Mouse (Mus musculus) C2C12 (cell line): ENCODE results near the gene Mgat4b.

Experiments
- CTCF ChIP-seq: IDR thresholded peaks from one replicate; pipeline ENCODE4 v1.5.1; 2011; ENCODE audit not compliant: control insufficient read depth, insufficient read depth, insufficient read length
- MAX ChIP-seq: IDR thresholded peaks from one replicate; pipeline ENCODE4 v1.6.1; 2011; ENCODE audit warnings: mild to moderate bottlenecking, control low read depth
- MYOD1 ChIP-seq: IDR thresholded peaks from one replicate; pipeline ENCODE4 v1.6.1; 2011; ENCODE audit warnings: low read depth; ENCODE audit not compliant: control insufficient read depth, insufficient read length
- USF1 ChIP-seq: IDR thresholded peaks from one replicate; pipeline ENCODE4 v1.6.1; 2011; ENCODE audit warnings: low read depth, mild to moderate bottlenecking, control low read depth, moderate library complexity

GRCm38 (mm10) chr11:50226406-50226805 lies 15.7 kb downstream of the Mgat4b start:
- TF ChIP-seq CTCF (no peak), MYOD1 (no peak), USF1 (no peak), MAX (no peak)
